Mouse (Mus musculus) liver, embryonic 15.5 days (tissue): ENCODE measurements around the gene Zfpm1. TPM values are rescaled to one million over a fixed set of nuclear protein-coding genes. Genes with fewer than 3 reads are reported as not detected.

ENCODE experiments used
- ATAC-seq: fragments of 200-750 bp; cut with Nextera tagmentation; 2 replicates; pipeline ENCODE4 v1.8.0; 2017; ENCODE audit warnings: moderate number of reproducible peaks, mild to moderate bottlenecking, moderate library complexity; ENCODE audit not compliant: insufficient read depth
- H3K27ac ChIP-seq: fragments of 300-500 bp; sonication (generic); replicated peaks from 2 replicates; pipeline ENCODE4 v1.5.1; 2015; ENCODE audit warnings: mild to moderate bottlenecking, inconsistent platforms
- H3K27me3 ChIP-seq: fragments of 300-500 bp; sonication (generic); 2 replicates; pipeline ENCODE4 v1.6.1; 2015; ENCODE audit warnings: mild to moderate bottlenecking, inconsistent platforms
- H3K36me3 ChIP-seq: fragments of 300-500 bp; sonication (generic); replicated peaks from 2 replicates; pipeline ENCODE4 v1.6.1; 2015; ENCODE audit warnings: moderate library complexity, mild to moderate bottlenecking, inconsistent platforms
- H3K4me1 ChIP-seq: fragments of 300-500 bp; sonication (generic); replicated peaks from 2 replicates; pipeline ENCODE4 v1.6.1; 2015; ENCODE audit warnings: inconsistent platforms
- H3K4me2 ChIP-seq: fragments of 300-500 bp; sonication (generic); 2 replicates; pipeline ENCODE4 v1.6.1; 2015; ENCODE audit warnings: moderate library complexity, mild to moderate bottlenecking, inconsistent platforms
- H3K4me3 ChIP-seq: fragments of 300-500 bp; sonication (generic); replicated peaks from 2 replicates; pipeline ENCODE4 v1.5.1; 2015; ENCODE audit warnings: mild to moderate bottlenecking, inconsistent platforms
- H3K9ac ChIP-seq: fragments of 300-500 bp; sonication (generic); 2 replicates; pipeline ENCODE4 v1.6.1; 2015; ENCODE audit warnings: moderate library complexity, mild to moderate bottlenecking, inconsistent platforms
- H3K9me3 ChIP-seq: fragments of 300-500 bp; sonication (generic); replicated peaks from 2 replicates; pipeline ENCODE4 v1.6.1; 2016; ENCODE audit warnings: inconsistent platforms
- WGBS: fragments of 180-500 bp; shearing (Covaris S2); methylation state at CpG from one replicate; pipeline ENCODE4 v1.1.7; 2015; ENCODE audit warnings: mixed read lengths; ENCODE audit not compliant: insufficient replicate concordance; 5-methylcytosine and 5-hydroxymethylcytosine counted together
- polyA plus RNA-seq: library from polyadenylated mRNA; unstranded; fragments of >200 nt; fragmentation: Nextera tagmentation; extraction: Ambion mirVana; gene quantifications from 2 replicates; pipeline ENCODE4 v1.2.1, GENCODE M21; 2015

Zfpm1 gene
- polyA plus RNA-seq, 1 experiment from 2014 or later = 12.0 TPM

GRCm38 (mm10) chr8:122259351-122259750, 22.6 kb upstream of the Zfpm1 start:
- Histone ChIP-seq H3K4me2 (no peak overlapping the region), H3K27ac (no peak overlapping the region), H3K9me3 (no peaks in the 10 kb centered on the region), H3K4me1 (no peaks in the 10 kb centered on the region), H3K27me3 (peaks cover 92% of the 10 kb centered on the region), H3K36me3 (no peaks in the 10 kb centered on the region), H3K4me3 (no peak overlapping the region), H3K9ac (no peak overlapping the region)
- 66% methylated on average over 2 of the region's 2 CpGs for WGBS
- 0 out of 2 replicates have a peak, but pooled peaks have one; percentile 21 for ATAC-seq

- no peaks in the 10 kb centered on the region for H3K36me3 ChIP-seq
- peaks cover 92% of the 10 kb centered on the region for H3K27me3 ChIP-seq
- H3K9me3 ChIP-seq = no peaks in the 10 kb centered on the region
- ATAC-seq = no peak
- no peak overlapping the region for H3K27ac ChIP-seq
- no peak overlapping the region for H3K9ac ChIP-seq
- H3K4me1 ChIP-seq = no peaks in the 10 kb centered on the region
- H3K4me2 ChIP-seq = no peak overlapping the region
- no peak overlapping the region for H3K4me3 ChIP-seq
- WGBS = 55% methylated on average over 9 of the region's 9 CpGs
Observed at GRCm38 (mm10) chr8:122260755-122261154, 21.2 kb upstream of the Zfpm1 start.

- Histone ChIP-seq H3K36me3 (no peaks in the 10 kb centered on the region), H3K4me3 (no peak overlapping the region), H3K27me3 (peaks cover 92% of the 10 kb centered on the region), H3K4me2 (no peak overlapping the region), H3K9ac (no peak overlapping the region), H3K9me3 (no peaks in the 10 kb centered on the region), H3K27ac (no peak overlapping the region), H3K4me1 (no peaks in the 10 kb centered on the region)
- WGBS = 60% methylated on average over 16 of the region's 16 CpGs
- no peak for ATAC-seq
Observed at GRCm38 (mm10) chr8:122262835-122263234, 19.1 kb upstream of the Zfpm1 start.

GRCm38 (mm10) chr8:122264243-122264642, 17.7 kb upstream of the Zfpm1 start:
- no peaks in the 10 kb centered on the region for H3K9me3 ChIP-seq
- H3K36me3 ChIP-seq = no peaks in the 10 kb centered on the region
- ATAC-seq = no peak
- H3K27ac ChIP-seq = no peak overlapping the region
- no peak overlapping the region for H3K4me3 ChIP-seq
- H3K27me3 ChIP-seq = peaks cover 93% of the 10 kb centered on the region
- no peak overlapping the region for H3K9ac ChIP-seq
- peaks cover 6% of the 10 kb centered on the region for H3K4me1 ChIP-seq
- 16% methylated on average over 9 of the region's 9 CpGs for WGBS
- H3K4me2 ChIP-seq = no peak overlapping the region

GRCm38 (mm10) chr8:122265522-122265921, 16.4 kb upstream of the Zfpm1 start:
- no peak overlapping the region for H3K4me2 ChIP-seq
- WGBS = 72% methylated on average over 8 of the region's 8 CpGs
- no peak for ATAC-seq
- H3K4me3 ChIP-seq = no peak overlapping the region
- H3K36me3 ChIP-seq = no peaks in the 10 kb centered on the region
- H3K4me1 ChIP-seq = peaks cover 11% of the 10 kb centered on the region
- peaks cover 94% of the 10 kb centered on the region for H3K27me3 ChIP-seq
- no peak overlapping the region for H3K27ac ChIP-seq
- H3K9ac ChIP-seq = no peak overlapping the region
- no peaks in the 10 kb centered on the region for H3K9me3 ChIP-seq

- Histone ChIP-seq H3K27me3 (peaks cover 93% of the 10 kb centered on the region), H3K9me3 (no peaks in the 10 kb centered on the region), H3K4me3 (no peak overlapping the region), H3K36me3 (no peaks in the 10 kb centered on the region), H3K9ac (no peak overlapping the region), H3K4me1 (peaks cover 11% of the 10 kb centered on the region), H3K4me2 (no peak overlapping the region), H3K27ac (no peak overlapping the region)
- 55% methylated on average over 13 of the region's 13 CpGs for WGBS
- ATAC-seq = no peak
Observed at GRCm38 (mm10) chr8:122266867-122267266, 15.1 kb upstream of the Zfpm1 start.

- peaks cover 21% of the 10 kb centered on the region for H3K4me1 ChIP-seq
- no peaks in the 10 kb centered on the region for H3K9me3 ChIP-seq
- 57% methylated on average over 24 of the region's 24 CpGs for WGBS
- ATAC-seq = no peak
- H3K4me2 ChIP-seq = peak overlapping the region; percentile 75
- H3K4me3 ChIP-seq = peak overlapping the region; percentile 51
- H3K27ac ChIP-seq = no peak overlapping the region
- peaks cover 73% of the 10 kb centered on the region for H3K27me3 ChIP-seq
- H3K36me3 ChIP-seq = no peaks in the 10 kb centered on the region
- no peak overlapping the region for H3K9ac ChIP-seq
Observed at GRCm38 (mm10) chr8:122268861-122269260, 13.1 kb upstream of the Zfpm1 start.

- Histone ChIP-seq H3K36me3 (no peaks in the 10 kb centered on the region), H3K9ac (0 out of 2 replicates have a peak overlapping the region, but pooled peaks have one; percentile 32), H3K27me3 (peaks cover 68% of the 10 kb centered on the region), H3K9me3 (no peaks in the 10 kb centered on the region), H3K27ac (no peak overlapping the region), H3K4me3 (peak overlapping the region; percentile 51), H3K4me2 (peak overlapping the region; percentile 75), H3K4me1 (peaks cover 27% of the 10 kb centered on the region)
- 7% methylated on average over 21 of the region's 21 CpGs for WGBS
- no peak for ATAC-seq
Observed at GRCm38 (mm10) chr8:122269404-122269803, 12.5 kb upstream of the Zfpm1 start.

- H3K27ac ChIP-seq = no peak overlapping the region
- H3K9ac ChIP-seq = no peak overlapping the region
- H3K4me3 ChIP-seq = no peak overlapping the region
- H3K4me1 ChIP-seq = peaks cover 38% of the 10 kb centered on the region
- H3K27me3 ChIP-seq = peaks cover 57% of the 10 kb centered on the region
- H3K9me3 ChIP-seq = no peaks in the 10 kb centered on the region
- H3K36me3 ChIP-seq = no peaks in the 10 kb centered on the region
- H3K4me2 ChIP-seq = no peak overlapping the region
- no peak for ATAC-seq
- WGBS = 76% methylated on average over 7 of the region's 7 CpGs
Observed at GRCm38 (mm10) chr8:122270555-122270954, 11.4 kb upstream of the Zfpm1 start.

- WGBS = 4% methylated on average over 5 of the region's 5 CpGs
- Histone ChIP-seq H3K9ac (no peak overlapping the region), H3K36me3 (no peaks in the 10 kb centered on the region)
Observed at GRCm38 (mm10) chr8:122273152-122273551, 8.8 kb upstream of the Zfpm1 start.

GRCm38 (mm10) chr8:122273826-122274225, 8.1 kb upstream of the Zfpm1 start:
- Histone ChIP-seq H3K27ac (peak overlapping the region; percentile 76), H3K9ac (no peak overlapping the region; the same call in 1 of the 2 replicates), H3K27me3 (peaks cover 31% of the 10 kb centered on the region), H3K4me2 (peak overlapping the region; percentile 43), H3K9me3 (no peaks in the 10 kb centered on the region), H3K4me3 (no peak overlapping the region), H3K4me1 (peaks cover 68% of the 10 kb centered on the region), H3K36me3 (no peaks in the 10 kb centered on the region)
- WGBS = 9% methylated on average over 7 of the region's 7 CpGs
- peak; percentile 68 for ATAC-seq

More at GRCm38 (mm10) chr8:122273152-122273551, 8.8 kb upstream of the Zfpm1 start:
- Histone ChIP-seq H3K27ac (peak overlapping the region; percentile 76), H3K4me3 (no peak overlapping the region), H3K4me2 (no peak overlapping the region), H3K9me3 (no peaks in the 10 kb centered on the region), H3K4me1 (peaks cover 64% of the 10 kb centered on the region), H3K27me3 (peaks cover 31% of the 10 kb centered on the region)
- peak; percentile 61 for ATAC-seq
